Mouse (Mus musculus) intestine, embryonic 15.5 days (tissue): ENCODE data around the gene Pdk1. TPM values are rescaled to one million over a fixed set of nuclear protein-coding genes. Genes with fewer than 3 reads are reported as not detected.
"Not testable (repeated sequence)": the region's sequence is repeated elsewhere in the genome, so short reads cannot be mapped to it uniquely, and the experiment has no call there.

ENCODE experiments used
- ATAC-seq: fragments of 200-750 bp; cut with Nextera tagmentation; 2 replicates; pipeline ENCODE4 v1.8.0; 2017; ENCODE audit warnings: moderate TSS enrichment, moderate library complexity
- H3K27ac ChIP-seq: fragments of 300-500 bp; sonication (generic); 2 replicates; pipeline ENCODE4 v1.5.1; 2015; ENCODE audit warnings: mild to moderate bottlenecking, inconsistent platforms
- H3K27me3 ChIP-seq: fragments of 300-500 bp; sonication (generic); replicated peaks from 2 replicates; pipeline ENCODE4 v1.6.1; 2015; ENCODE audit warnings: inconsistent platforms
- H3K36me3 ChIP-seq: fragments of 300-500 bp; sonication (generic); 2 replicates; pipeline ENCODE4 v1.6.1; 2015; ENCODE audit warnings: inconsistent platforms
- H3K4me1 ChIP-seq: fragments of 300-500 bp; sonication (generic); replicated peaks from 2 replicates; pipeline ENCODE4 v1.6.1; 2015; ENCODE audit warnings: inconsistent platforms
- H3K4me2 ChIP-seq: fragments of 300-500 bp; sonication (generic); replicated peaks from 2 replicates; pipeline ENCODE4 v1.6.1; 2015; ENCODE audit warnings: mild to moderate bottlenecking, inconsistent platforms
- H3K4me3 ChIP-seq: fragments of 300-500 bp; sonication (generic); replicated peaks from 2 replicates; pipeline ENCODE4 v1.5.1; 2015; ENCODE audit warnings: inconsistent platforms
- H3K9ac ChIP-seq: fragments of 300-500 bp; sonication (generic); 2 replicates; pipeline ENCODE4 v1.6.1; 2015; ENCODE audit warnings: inconsistent platforms
- H3K9me3 ChIP-seq: fragments of 300-500 bp; sonication (generic); 2 replicates; pipeline ENCODE4 v1.6.1; 2016; ENCODE audit warnings: inconsistent platforms
- WGBS: fragments of 180-500 bp; shearing (Covaris S2); methylation state at CpG from one replicate; pipeline ENCODE4 v1.1.7; 2015; 5-methylcytosine and 5-hydroxymethylcytosine counted together
- polyA plus RNA-seq: library from polyadenylated mRNA; unstranded; fragments of >200 nt; fragmentation: Nextera tagmentation; extraction: Ambion mirVana; gene quantifications from 2 replicates; pipeline ENCODE4 v1.2.1, GENCODE M21; 2015

The Pdk1 gene
- 66.8 and 78.3 TPM in 2 replicates for polyA plus RNA-seq

GRCm38 (mm10) chr2:71872801-71873443, at the start of gene Pdk1:
Gene Pdk1 (plus strand): TSS chr2:71873224.
- Histone ChIP-seq H3K9ac (peak within 1 kb of the TSS; percentile 97), H3K27me3 (no peaks in the 10 kb centered on the region), H3K9me3 (no peaks in the 10 kb centered on the region), H3K4me2 (peak within 1 kb of the TSS; percentile 92), H3K27ac (peak within 1 kb of the TSS; percentile 98), H3K4me1 (no peaks in the 10 kb centered on the region), H3K4me3 (peak within 1 kb of the TSS; percentile 87), H3K36me3 (no peaks in the 10 kb centered on the region)
- under 1% methylated on average over 55 of the region's 55 CpGs for WGBS
- peak; percentile 98 for ATAC-seq

- no peaks in the 10 kb centered on the region for H3K9me3 ChIP-seq
- H3K36me3 ChIP-seq = no peaks in the 10 kb centered on the region
- 48% methylated on average over 13 of the region's 13 CpGs for WGBS
- H3K27ac ChIP-seq = no peak overlapping the region
- H3K4me1 ChIP-seq = no peaks in the 10 kb centered on the region
- no peak overlapping the region for H3K4me2 ChIP-seq
- no peak for ATAC-seq
- H3K9ac ChIP-seq = no peak overlapping the region
- no peaks in the 10 kb centered on the region for H3K27me3 ChIP-seq
- no peak overlapping the region for H3K4me3 ChIP-seq
Observed at GRCm38 (mm10) chr2:71824146-71824545, 48.9 kb upstream of the Pdk1 start.

GRCm38 (mm10) chr2:71827711-71828110, 45.3 kb upstream of the Pdk1 start:
- Histone ChIP-seq H3K4me2 (no peak overlapping the region), H3K9me3 (no peaks in the 10 kb centered on the region), H3K27me3 (no peaks in the 10 kb centered on the region), H3K36me3 (no peaks in the 10 kb centered on the region), H3K4me1 (no peaks in the 10 kb centered on the region), H3K4me3 (no peak overlapping the region), H3K27ac (no peak overlapping the region), H3K9ac (no peak overlapping the region)
- WGBS = 81% methylated on average over 13 of the region's 13 CpGs
- no peak for ATAC-seq

GRCm38 (mm10) chr2:71828928-71829327, 44.1 kb upstream of the Pdk1 start:
- Histone ChIP-seq H3K9me3 (no peaks in the 10 kb centered on the region), H3K27me3 (no peaks in the 10 kb centered on the region), H3K4me3 (no peak overlapping the region), H3K27ac (no peak overlapping the region), H3K4me1 (no peaks in the 10 kb centered on the region), H3K9ac (no peak overlapping the region), H3K36me3 (no peaks in the 10 kb centered on the region), H3K4me2 (no peak overlapping the region)
- WGBS = 65% methylated on average over 11 of the region's 11 CpGs
- ATAC-seq = no peak

- no peak overlapping the region for H3K4me3 ChIP-seq
- H3K4me1 ChIP-seq = no peaks in the 10 kb centered on the region
- no peak overlapping the region for H3K4me2 ChIP-seq
- no peaks in the 10 kb centered on the region for H3K27me3 ChIP-seq
- 80% methylated on average over 6 of the region's 6 CpGs for WGBS
- H3K9me3 ChIP-seq = no peaks in the 10 kb centered on the region
- ATAC-seq = no peak
- H3K9ac ChIP-seq = no peak overlapping the region
- H3K36me3 ChIP-seq = 0 out of 2 replicates have a peak, but pooled peaks cover 2% of the 10 kb centered on the region
- no peak overlapping the region for H3K27ac ChIP-seq
Observed at GRCm38 (mm10) chr2:71833626-71834025, 39.4 kb upstream of the Pdk1 start.

- H3K27ac ChIP-seq = no peak overlapping the region
- ATAC-seq = no peak
- H3K36me3 ChIP-seq = 0 out of 2 replicates have a peak, but pooled peaks cover 2% of the 10 kb centered on the region
- H3K4me3 ChIP-seq = no peak overlapping the region
- no peak overlapping the region for H3K9ac ChIP-seq
- H3K27me3 ChIP-seq = no peaks in the 10 kb centered on the region
- no peaks in the 10 kb centered on the region for H3K4me1 ChIP-seq
- H3K4me2 ChIP-seq = no peak overlapping the region
- WGBS = 78% methylated on average over 7 of the region's 7 CpGs
- no peaks in the 10 kb centered on the region for H3K9me3 ChIP-seq
Observed at GRCm38 (mm10) chr2:71834371-71834770, 38.7 kb upstream of the Pdk1 start.

GRCm38 (mm10) chr2:71835556-71835955, 37.5 kb upstream of the Pdk1 start:
- no peak overlapping the region for H3K27ac ChIP-seq
- H3K4me1 ChIP-seq = no peaks in the 10 kb centered on the region
- WGBS = 86% methylated on average over 8 of the region's 8 CpGs
- no peaks in the 10 kb centered on the region for H3K9me3 ChIP-seq
- ATAC-seq = no peak
- H3K4me3 ChIP-seq = no peak overlapping the region
- 0 out of 2 replicates have a peak, but pooled peaks cover 2% of the 10 kb centered on the region for H3K36me3 ChIP-seq
- no peak overlapping the region for H3K4me2 ChIP-seq
- H3K27me3 ChIP-seq = no peaks in the 10 kb centered on the region
- H3K9ac ChIP-seq = no peak overlapping the region

- 85% methylated on average over 4 of the region's 4 CpGs for WGBS
- no peaks in the 10 kb centered on the region for H3K4me1 ChIP-seq
Observed at GRCm38 (mm10) chr2:71836232-71836631, 36.8 kb upstream of the Pdk1 start.

GRCm38 (mm10) chr2:71837261-71837660, 35.8 kb upstream of the Pdk1 start:
- WGBS = 54% methylated on average over 4 of the region's 4 CpGs
- ATAC-seq = no peak
- H3K4me3 ChIP-seq = no peak overlapping the region
- no peaks in the 10 kb centered on the region for H3K9me3 ChIP-seq
- no peak overlapping the region for H3K4me2 ChIP-seq
- H3K36me3 ChIP-seq = 0 out of 2 replicates have a peak, but pooled peaks cover 2% of the 10 kb centered on the region
- no peaks in the 10 kb centered on the region for H3K27me3 ChIP-seq
- H3K9ac ChIP-seq = no peak overlapping the region
- no peak overlapping the region for H3K27ac ChIP-seq
- H3K4me1 ChIP-seq = no peaks in the 10 kb centered on the region

More at GRCm38 (mm10) chr2:71836232-71836631, 36.8 kb upstream of the Pdk1 start:
- Histone ChIP-seq H3K27ac (no peak overlapping the region), H3K4me2 (no peak overlapping the region), H3K27me3 (no peaks in the 10 kb centered on the region), H3K36me3 (0 out of 2 replicates have a peak, but pooled peaks cover 2% of the 10 kb centered on the region), H3K9me3 (no peaks in the 10 kb centered on the region), H3K4me3 (no peak overlapping the region), H3K9ac (no peak overlapping the region)
- ATAC-seq = no peak

GRCm38 (mm10) chr2:71837791-71838190, 35.2 kb upstream of the Pdk1 start:
- no peak for ATAC-seq
- Histone ChIP-seq H3K36me3 (0 out of 2 replicates have a peak, but pooled peaks cover 2% of the 10 kb centered on the region), H3K4me3 (no peak overlapping the region), H3K27me3 (no peaks in the 10 kb centered on the region), H3K4me1 (no peaks in the 10 kb centered on the region), H3K27ac (no peak overlapping the region), H3K4me2 (no peak overlapping the region), H3K9me3 (no peaks in the 10 kb centered on the region), H3K9ac (no peak overlapping the region)
- WGBS = 26% methylated on average over 6 of the region's 6 CpGs

- WGBS = 78% methylated on average over 9 of the region's 9 CpGs
- no peak for ATAC-seq
Observed at GRCm38 (mm10) chr2:71843316-71843715, 29.7 kb upstream of the Pdk1 start.

GRCm38 (mm10) chr2:71844906-71845305, 28.1 kb upstream of the Pdk1 start:
- Histone ChIP-seq H3K27ac (no peak overlapping the region), H3K27me3 (no peaks in the 10 kb centered on the region), H3K4me2 (no peak overlapping the region), H3K4me1 (no peaks in the 10 kb centered on the region), H3K4me3 (no peak overlapping the region), H3K9ac (no peak overlapping the region), H3K36me3 (0 out of 2 replicates have a peak, but pooled peaks cover 4% of the 10 kb centered on the region), H3K9me3 (no peaks in the 10 kb centered on the region)
- no peak for ATAC-seq
- WGBS = 85% methylated on average over 6 of the region's 6 CpGs

More at GRCm38 (mm10) chr2:71843316-71843715, 29.7 kb upstream of the Pdk1 start:
- H3K9ac ChIP-seq = no peak overlapping the region
- H3K27me3 ChIP-seq = no peaks in the 10 kb centered on the region
- no peak overlapping the region for H3K4me3 ChIP-seq
- no peak overlapping the region for H3K27ac ChIP-seq
- no peak overlapping the region for H3K4me2 ChIP-seq
- H3K36me3 ChIP-seq = 0 out of 2 replicates have a peak, but pooled peaks cover 5% of the 10 kb centered on the region
- H3K4me1 ChIP-seq = no peaks in the 10 kb centered on the region
- H3K9me3 ChIP-seq = no peaks in the 10 kb centered on the region

GRCm38 (mm10) chr2:71852161-71852560, 20.9 kb upstream of the Pdk1 start:
- H3K4me2 ChIP-seq, H3K27me3 ChIP-seq, H3K36me3 ChIP-seq, H3K4me3 ChIP-seq, H3K27ac ChIP-seq, H3K4me1 ChIP-seq, H3K9me3 ChIP-seq, H3K9ac ChIP-seq: not testable (repeated sequence)
- 7% methylated on average over 7 of the region's 8 CpGs for WGBS
- peak; percentile 71 for ATAC-seq
